Mouse (Mus musculus) erythroid progenitor cell, adult 5-6 weeks (primary cell): ENCODE measurements around the gene Ltbp1. TPM values are rescaled to one million over a fixed set of nuclear protein-coding genes. Genes with fewer than 3 reads are reported as not detected.

Experiments
- ATAC-seq: replicated peaks from 2 replicates; pipeline ENCODE4 v1.8.0; 2016; ENCODE audit warnings: moderate number of reproducible peaks, mild to moderate bottlenecking, moderate TSS enrichment, inconsistent platforms; ENCODE audit not compliant: poor library complexity, low FRiP score, severe bottlenecking
- total RNA-seq, 2 experiments: library from RNA; stranded (forward) in 1 of 2; stranded (reverse) in 1 of 2; fragments of 150-400 nt in 1 of 2; fragments of 186-747, 209-891 nt in 1 of 2; gene quantifications; 2 replicates each; pipeline versions ENCODE4 v1.2.3 to v1.2.4; 2015 to 2017; ENCODE audit warnings: low replicate concordance in 2 of 2

Ltbp1 gene
- total RNA-seq, 2 experiments from 2014 or later = not detected

DNA sequence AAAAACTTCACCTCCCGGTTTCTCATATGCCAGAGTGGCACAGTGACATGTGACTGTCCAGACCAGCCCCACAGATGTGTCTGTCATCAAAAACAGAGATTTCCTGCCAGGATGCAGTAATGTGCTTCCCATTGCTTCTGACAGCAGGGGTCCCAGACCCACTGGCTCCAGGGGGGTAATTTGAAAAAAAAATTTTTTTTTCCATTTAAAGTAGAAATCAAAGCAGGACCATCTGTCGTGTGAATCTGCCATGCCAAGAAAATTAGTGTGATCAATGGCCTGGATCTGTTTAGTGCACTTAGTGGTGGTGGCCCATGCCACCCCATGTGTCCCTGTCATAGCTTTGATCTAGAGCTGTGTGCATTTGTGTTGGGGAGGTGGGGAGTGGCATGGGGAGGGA, 374.8 kb downstream of the Ltbp1 start:
- no peak for ATAC-seq

DNA sequence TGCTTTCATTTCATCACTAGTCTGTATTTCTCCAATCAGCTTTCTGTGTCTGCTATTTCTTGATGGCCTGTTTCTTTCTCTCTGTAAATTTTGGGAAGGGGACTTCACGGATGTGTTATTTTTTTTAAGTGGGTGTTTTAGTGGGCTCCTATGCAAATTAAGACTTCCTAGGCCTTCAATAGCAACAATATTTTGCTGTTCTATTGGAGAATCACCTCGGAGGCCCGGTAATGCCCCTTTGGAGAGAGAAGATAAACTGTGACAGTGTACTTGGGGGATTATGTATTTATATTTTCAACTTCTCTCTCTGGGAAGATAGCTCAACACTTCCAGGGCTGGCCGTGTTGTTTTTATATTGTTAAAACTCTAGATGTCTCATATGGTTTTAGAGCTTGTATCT, 383.0 kb downstream of the Ltbp1 start:
- no peak for ATAC-seq

DNA sequence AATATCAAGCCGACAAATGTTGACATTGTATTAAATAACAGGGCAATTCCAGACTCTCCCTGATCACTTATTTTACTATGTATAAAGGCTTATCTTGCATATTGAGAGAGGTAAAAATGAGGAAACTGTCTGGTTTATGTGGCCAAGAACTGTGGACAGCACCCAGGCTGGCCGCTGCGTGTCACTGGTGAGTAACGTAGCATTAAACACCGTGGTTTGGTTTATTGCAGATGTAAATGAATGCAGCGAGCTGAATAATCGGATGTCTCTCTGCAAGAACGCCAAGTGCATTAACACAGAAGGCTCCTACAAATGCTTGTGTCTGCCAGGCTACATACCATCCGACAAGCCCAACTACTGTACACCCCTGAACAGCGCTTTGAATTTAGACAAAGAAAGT, 384.8 kb downstream of the Ltbp1 start:
- no peak for ATAC-seq

DNA sequence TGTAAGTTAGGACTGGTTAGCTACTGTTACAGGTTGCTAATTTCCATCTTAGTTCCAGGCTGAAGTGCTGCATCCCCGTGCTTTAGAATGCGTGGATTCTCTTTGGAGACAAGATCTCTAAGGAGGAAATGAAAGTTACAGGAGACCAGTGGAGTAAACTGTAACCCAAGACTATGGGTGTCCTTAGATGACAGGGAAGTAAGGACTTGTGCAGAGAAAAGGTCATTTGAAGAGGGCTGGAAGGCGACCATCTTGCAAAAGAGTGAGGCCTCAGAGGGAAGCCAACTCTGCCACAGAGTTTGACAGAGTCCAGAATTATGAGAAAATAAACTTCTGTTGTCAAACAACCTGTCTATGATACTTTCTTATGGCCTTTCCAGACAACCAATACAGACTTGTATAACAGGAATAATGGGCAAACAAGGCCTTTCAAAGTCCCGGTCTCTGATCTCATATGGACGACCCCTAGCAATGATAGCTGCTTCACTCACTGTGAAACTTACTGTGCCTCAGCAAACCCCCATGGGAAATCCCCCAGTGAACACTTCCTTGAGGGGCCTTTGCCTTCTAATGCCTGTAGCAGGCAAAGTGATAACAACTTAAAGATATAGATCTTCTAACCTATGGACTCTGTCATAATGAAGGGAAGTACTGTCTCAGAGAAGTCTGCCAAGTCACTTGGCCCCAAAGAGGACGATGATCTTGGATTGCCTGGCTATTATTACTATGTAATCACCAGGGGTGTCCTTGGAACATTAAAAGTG, 386.2 kb downstream of the Ltbp1 start:
- no peak for ATAC-seq

DNA sequence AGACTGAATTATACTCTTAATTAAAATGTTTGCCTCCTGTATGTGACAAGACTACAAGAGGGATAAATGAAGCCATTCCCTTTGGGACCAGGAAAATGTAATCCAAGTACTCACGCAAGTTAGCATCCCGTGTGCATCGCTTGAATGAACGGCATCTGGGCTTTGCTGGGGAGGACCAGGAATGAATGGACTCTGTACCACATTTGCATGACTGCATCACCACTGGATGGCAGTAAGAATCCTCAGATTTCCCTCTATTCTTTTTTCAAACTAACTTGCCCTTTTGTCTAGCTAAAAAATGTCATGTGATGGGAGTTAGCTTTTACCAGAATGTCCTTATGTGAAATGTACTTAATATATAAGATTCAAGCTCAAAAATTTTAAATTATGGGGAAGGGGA, 401.0 kb downstream of the Ltbp1 start:
- ATAC-seq = no peak

DNA sequence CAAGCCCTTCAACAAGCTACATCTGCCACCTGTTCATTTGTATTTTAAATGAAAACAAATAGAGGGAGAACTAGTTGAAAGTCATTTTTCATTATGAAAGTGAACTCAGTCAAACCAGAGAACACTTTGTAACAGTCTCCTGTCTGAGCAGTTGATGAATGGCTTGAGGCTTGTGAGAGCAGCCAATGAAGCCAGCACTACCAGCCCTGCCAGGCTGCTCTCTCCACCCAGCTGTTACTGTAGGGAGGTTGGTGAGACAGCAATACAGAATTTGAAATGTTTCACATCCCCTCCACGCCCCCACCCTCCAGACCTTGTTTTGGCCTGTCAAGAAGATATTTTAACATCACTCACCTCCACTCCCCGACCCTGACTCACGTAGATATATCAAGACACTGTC, 411.5 kb downstream of the Ltbp1 start:
- ATAC-seq = no peak

DNA sequence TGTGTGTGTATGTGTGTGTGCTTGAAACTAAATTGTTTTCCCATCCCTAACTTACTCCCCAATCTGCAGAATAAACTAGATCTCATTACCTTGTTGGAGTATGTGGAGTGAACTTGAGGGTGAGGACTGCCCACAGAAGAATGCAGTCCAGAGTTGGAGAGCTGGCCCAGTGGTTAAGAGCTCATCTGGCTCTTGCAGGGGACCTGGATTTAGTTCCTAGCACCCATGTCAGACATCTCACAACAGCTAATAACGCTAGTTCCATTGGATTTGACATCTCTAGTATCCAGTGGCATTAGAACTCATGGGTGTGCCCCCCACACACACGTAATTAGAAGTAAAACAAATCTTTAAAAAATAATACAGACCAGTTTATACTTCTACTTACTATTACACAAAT, 428.8 kb downstream of the Ltbp1 start:
- no peak for ATAC-seq

DNA sequence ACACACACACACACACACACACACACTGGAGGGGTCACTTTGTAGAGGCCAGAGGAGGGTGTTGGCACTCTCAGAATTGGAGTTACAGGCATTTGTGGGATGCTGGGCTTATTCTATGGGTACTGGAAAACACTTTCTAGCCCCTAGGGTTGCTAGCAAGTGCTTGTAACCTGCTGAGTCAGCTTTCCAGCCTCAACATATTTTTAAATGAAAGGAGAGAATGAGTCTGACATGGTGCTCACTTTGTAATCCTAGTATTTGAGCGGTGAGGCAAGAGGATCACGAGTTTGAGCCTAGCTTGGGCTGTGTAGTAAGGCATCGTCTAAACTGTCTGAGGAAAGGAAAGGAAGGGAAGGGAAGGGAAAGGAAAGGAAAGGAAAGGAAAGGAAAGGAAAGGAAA, 429.5 kb downstream of the Ltbp1 start:
- ATAC-seq = no peak

DNA sequence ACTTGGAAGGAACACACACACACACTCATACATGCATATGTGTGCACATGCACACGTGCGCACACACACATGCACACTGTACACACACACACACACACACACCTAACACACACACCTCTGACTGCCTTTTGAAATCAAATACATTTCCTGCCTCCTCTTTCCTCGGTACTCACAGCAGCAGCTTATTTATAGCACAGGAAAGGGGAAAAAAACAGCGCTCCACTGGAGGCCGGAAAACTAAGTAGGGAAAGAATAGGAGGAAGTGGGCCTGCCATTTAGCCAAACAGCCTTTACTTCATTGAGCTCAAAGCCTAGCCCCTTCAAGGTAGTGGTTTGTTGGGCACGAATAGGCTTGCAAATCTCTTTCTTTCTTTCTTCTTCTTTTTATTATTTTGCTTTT, 430.2 kb downstream of the Ltbp1 start, which contains the start of gene Rasgrp3:
TSS of gene Rasgrp3 (plus strand) at position 298 of the 400 bp plus-strand sequence.
- ATAC-seq = no peak

DNA sequence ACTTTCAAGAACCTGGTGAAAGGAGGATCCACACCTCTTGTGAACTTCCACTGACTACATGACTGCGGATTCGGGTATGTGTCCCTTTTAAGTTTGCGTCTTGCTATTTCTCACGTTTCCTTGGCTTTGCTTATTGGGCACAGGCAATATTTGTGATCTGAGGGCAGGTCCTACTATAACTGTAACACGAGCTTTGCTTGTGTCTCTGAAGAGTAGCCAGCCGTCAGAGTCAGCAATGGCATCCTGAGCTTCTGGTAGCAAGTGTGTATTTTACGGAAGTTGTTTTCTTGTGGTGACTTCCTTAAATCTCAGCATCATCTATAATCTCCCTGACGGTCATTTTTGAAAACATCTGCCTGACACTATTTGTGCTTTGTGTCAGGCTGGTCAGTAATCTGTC, 430.7 kb downstream of the Ltbp1 start:
- no peak for ATAC-seq

DNA sequence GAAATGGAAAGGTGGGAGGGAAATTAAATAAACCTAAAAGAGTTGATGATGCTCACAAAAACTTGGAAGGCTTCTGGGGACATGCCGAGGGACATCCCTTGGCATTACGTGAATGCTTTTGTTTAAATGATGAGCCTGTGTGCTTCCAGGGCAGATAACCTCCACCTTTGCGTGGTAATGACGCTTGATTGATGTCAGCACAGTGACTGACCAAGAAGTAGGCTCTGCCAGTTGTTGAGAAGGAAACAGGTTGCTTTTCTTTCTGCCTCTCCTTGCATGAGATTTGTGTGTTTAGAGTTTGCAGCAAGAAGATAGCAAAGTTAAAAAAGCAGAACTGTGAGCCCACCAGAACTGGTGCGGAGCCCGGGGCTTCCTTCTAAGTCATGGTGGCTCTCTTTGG, 431.5 kb downstream of the Ltbp1 start:
- ATAC-seq = no peak

DNA sequence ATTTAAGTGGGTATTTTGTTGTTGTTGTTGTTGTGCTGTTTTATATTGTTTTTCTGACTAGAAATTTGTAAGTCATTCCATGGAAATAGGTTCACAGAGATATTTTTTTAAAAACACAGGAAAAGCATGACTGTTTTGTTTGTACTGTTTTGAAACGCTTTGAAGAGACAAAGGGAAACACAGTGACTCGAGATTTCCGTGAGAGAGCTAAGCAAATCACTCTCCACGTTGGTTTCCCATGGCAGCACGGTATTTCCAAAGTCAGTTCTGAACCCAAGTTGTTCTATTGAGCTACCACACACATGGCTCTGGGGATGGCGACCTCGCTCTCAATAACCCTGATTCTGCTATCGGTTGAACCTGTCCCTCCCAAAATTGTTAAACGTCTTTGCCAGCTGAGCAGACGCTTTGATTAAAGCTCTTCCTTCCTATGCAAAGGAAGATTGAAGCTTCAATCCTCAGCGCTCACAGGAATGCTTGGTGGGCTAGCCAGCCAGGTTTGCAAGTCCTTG, 431.9 kb downstream of the Ltbp1 start:
- ATAC-seq = no peak

DNA sequence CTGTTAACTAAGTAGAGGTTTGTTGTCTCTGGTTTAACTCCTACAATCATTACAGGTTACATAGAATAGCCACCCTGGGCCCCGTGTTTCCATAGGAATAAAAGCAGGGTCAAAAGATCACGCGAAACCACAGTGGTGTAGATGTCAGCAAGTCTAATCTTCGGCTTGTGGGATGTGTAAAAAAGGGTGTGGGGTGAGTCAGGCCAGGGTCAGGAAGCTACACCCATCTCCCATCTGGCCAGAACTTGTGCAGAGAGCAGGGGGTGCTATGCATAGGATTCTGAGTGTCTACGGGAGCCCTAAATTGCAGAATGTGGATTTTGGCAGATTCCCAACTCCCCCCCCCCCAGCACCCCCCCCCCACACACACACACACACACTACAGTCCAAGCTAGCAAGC, 432.8 kb downstream of the Ltbp1 start:
- ATAC-seq = no peak

DNA sequence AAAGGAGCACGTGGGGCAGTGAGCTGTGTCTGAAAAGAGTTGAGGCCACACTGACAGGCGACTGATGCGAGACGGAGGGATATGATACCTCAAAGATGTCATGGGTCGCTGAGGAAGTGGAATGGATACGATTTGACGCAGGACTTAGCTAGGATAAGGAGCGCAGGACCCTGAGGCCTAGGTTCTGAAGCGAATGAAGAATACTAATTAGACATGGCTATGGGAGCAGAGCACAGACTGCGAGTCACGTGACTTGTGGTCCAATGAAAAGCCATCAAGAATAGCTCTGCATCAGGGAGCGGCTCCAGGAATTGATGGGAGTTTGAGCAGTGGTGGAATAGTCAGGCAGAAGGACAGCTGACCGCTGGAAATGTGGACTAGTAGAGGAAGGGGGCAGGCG, 433.7 kb downstream of the Ltbp1 start:
- no peak for ATAC-seq

DNA sequence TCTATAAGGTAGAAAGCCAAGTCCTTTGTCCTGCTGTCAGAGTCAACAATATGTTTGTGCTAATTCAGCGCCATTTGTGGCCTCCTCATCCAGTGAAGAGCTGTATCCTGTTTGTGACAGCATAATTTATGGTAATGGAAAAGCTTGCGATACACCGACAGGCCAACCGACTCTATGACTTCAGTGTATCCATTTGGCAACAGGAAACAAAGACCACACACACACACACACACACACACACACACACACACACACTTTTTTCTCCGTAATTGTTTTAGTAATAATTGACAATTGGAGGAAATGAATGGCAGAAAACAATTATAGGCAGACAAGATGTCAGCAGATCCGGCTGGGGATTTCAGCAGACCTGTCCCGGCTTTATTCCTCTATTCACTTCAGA, 435.3 kb downstream of the Ltbp1 start:
- ATAC-seq = no peak

DNA sequence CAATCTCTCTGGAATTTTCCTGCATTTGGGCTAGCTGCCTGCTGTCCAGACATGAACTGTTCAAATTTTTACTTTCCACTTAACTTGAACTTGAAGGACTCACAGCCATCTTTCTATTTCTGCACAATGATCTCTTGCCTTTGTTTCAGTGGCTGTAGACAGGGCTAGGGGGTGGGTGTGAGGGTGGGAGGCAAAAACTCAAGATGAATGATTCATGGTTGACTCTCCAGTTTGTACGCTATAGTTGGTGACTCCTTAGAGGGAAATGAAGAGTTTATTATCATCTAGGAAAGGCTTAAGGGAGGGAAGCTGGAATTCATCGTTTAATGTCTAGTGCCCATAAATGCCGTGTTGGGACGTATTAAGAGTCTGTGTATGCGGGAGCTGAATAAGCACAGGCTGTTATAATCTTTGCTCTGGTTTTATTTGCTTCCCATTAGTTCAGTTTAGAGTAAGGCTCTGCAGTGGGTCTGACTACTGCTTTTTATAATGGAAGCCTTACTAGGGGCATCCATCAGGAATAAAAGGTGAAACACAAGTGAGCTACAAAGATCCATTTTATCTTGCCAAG, 436.0 kb downstream of the Ltbp1 start:
- ATAC-seq = no peak
